ENCODE assay signal across 7 mouse cellular contexts in genomic region chr10:99229031-99229684, GRCm38 (mm10). TPM values are rescaled to one million over a fixed set of nuclear protein-coding genes. Genes with fewer than 3 reads are reported as not detected.
DNase-seq lines count a peak whose midpoint lies in the region; ATAC-seq and TF ChIP-seq lines count a peak whose summit lies in the region.

No protein-coding gene starts in this region.

- no peak for TF ChIP-seq CTCF in brain, embryonic 14.5 days (IDR thresholded peaks at IDR 0.05; ENCODE audit: borderline replicate concordance, extremely low read depth, insufficient read depth, insufficient read length)
- TF ChIP-seq CTCF in liver, embryonic 14.5 days (IDR thresholded peaks at IDR 0.05; ENCODE audit: low read depth), result no peak

- peak; percentile 74 for ATAC-seq in embryonic facial prominence, embryonic 11.5 days (replicated peaks; ENCODE audit: insufficient number of reproducible peaks, low FRiP score, low TSS enrichment, low read depth)
- ATAC-seq in hindbrain, embryonic 16.5 days, result peak; percentile 34; the same call in 1 of the 2 replicates
- 0 out of 2 replicates have a peak, but pooled peaks have one; percentile 21 for ATAC-seq in liver, embryonic 14.5 days (ENCODE audit: insufficient read depth)
- ATAC-seq in neural tube, embryonic 15.5 days (ENCODE audit: low FRiP score), result no peak

- H3K27me3 ChIP-seq in embryonic facial prominence, embryonic 11.5 days (ENCODE audit: control insufficient read depth, insufficient read depth, low read length), result no peaks in the 10 kb centered on the region
- H3K27me3 ChIP-seq in hindbrain, embryonic 16.5 days (replicated peaks; ENCODE audit: control insufficient read depth, insufficient read depth, low read length), result no peaks in the 10 kb centered on the region
- H3K27me3 ChIP-seq in liver, embryonic 14.5 days (ENCODE audit: control insufficient read depth, insufficient read depth, low read length), result peaks cover 4% of the 10 kb centered on the region
- no peaks in the 10 kb centered on the region for H3K27me3 ChIP-seq in neural tube, embryonic 15.5 days (replicated peaks)

- intact Hi-C loops in left cerebral cortex, postnatal 14 days (cut with DNase I), result no loop called here

- H3K4me1 ChIP-seq in embryonic facial prominence, embryonic 11.5 days (ENCODE audit: control insufficient read depth, insufficient read depth, low read length), result 0 out of 2 replicates have a peak, but pooled peaks cover 5% of the 10 kb centered on the region
- H3K4me1 ChIP-seq in hindbrain, embryonic 16.5 days (ENCODE audit: control insufficient read depth, insufficient read depth, low read depth, low read length), result peaks cover 8% of the 10 kb centered on the region
- H3K4me1 ChIP-seq in liver, embryonic 14.5 days (replicated peaks; ENCODE audit: control insufficient read depth in 2 of 2, insufficient read depth in 2 of 2, low read length in 1 of 2), result peaks cover 0 to 18% of the 10 kb centered on the region in 2 experiments; a peak in 3 of 4 replicates
- H3K4me1 ChIP-seq in neural tube, embryonic 15.5 days, result peaks cover 20% of the 10 kb centered on the region

- H3K4me2 ChIP-seq in embryonic facial prominence, embryonic 11.5 days (ENCODE audit: low read depth, low read length), result peak overlapping the region; percentile 36
- peak overlapping the region; percentile 1; the same call in 1 of the 2 replicates for H3K4me2 ChIP-seq in hindbrain, embryonic 16.5 days (ENCODE audit: low read length)
- H3K4me2 ChIP-seq in liver, embryonic 14.5 days (ENCODE audit: low read depth), result no peak overlapping the region
- peak overlapping the region; percentile 35 for H3K4me2 ChIP-seq in neural tube, embryonic 15.5 days

- H3K9me3 ChIP-seq in embryonic facial prominence, embryonic 11.5 days (replicated peaks; ENCODE audit: control insufficient read depth, low read length), result no peaks in the 10 kb centered on the region
- no peaks in the 10 kb centered on the region for H3K9me3 ChIP-seq in hindbrain, embryonic 16.5 days (ENCODE audit: control insufficient read depth, low read length)
- no peaks in the 10 kb centered on the region for H3K9me3 ChIP-seq in liver, embryonic 14.5 days (ENCODE audit: control insufficient read depth, low read length)
- H3K9me3 ChIP-seq in neural tube, embryonic 15.5 days (replicated peaks), result no peaks in the 10 kb centered on the region

- WGBS in embryonic facial prominence, embryonic 11.5 days, result 6% methylated on average over 16 of the region's 16 CpGs
- WGBS in hindbrain, embryonic 16.5 days, result 18% methylated on average over 16 of the region's 16 CpGs
- WGBS in liver, embryonic 14.5 days (ENCODE audit: insufficient replicate concordance), result 3% methylated on average over 16 of the region's 16 CpGs
- 14% methylated on average over 16 of the region's 16 CpGs for WGBS in neural tube, embryonic 15.5 days

- H3K36me3 ChIP-seq in embryonic facial prominence, embryonic 11.5 days (replicated peaks; ENCODE audit: control insufficient read depth, insufficient read depth, low read depth, low read length), result no peaks in the 10 kb centered on the region
- H3K36me3 ChIP-seq in hindbrain, embryonic 16.5 days (ENCODE audit: control insufficient read depth, insufficient read depth, low read length), result no peaks in the 10 kb centered on the region
- H3K36me3 ChIP-seq in liver, embryonic 14.5 days (replicated peaks; ENCODE audit: control insufficient read depth, insufficient read depth, low read depth), result no peaks in the 10 kb centered on the region
- H3K36me3 ChIP-seq in neural tube, embryonic 15.5 days, result no peaks in the 10 kb centered on the region

- peak; percentile 37 for DNase-seq in brain, embryonic 14.5 days (ENCODE audit: low read depth)
- peak; percentile 79 for DNase-seq in embryonic facial prominence, embryonic 11.5 days (ENCODE audit: low spot score)
- no peak for DNase-seq in liver, embryonic 14.5 days (ENCODE audit: low read depth in 3 of 3, low spot score in 3 of 3)
- DNase-seq in left cerebral cortex, postnatal 14 days (ENCODE audit: low spot score in 2 of 2), result no peak
- DNase-seq in cerebellum, adult 9-10 months, result no peak

- no peak for TF ChIP-seq EP300 in liver, embryonic 14.5 days (IDR thresholded peaks at IDR 0.05; ENCODE audit: low read depth)

- no peak overlapping the region for H3K4me3 ChIP-seq in embryonic facial prominence, embryonic 11.5 days (ENCODE audit: low read depth, low read length)
- no peak overlapping the region for H3K4me3 ChIP-seq in hindbrain, embryonic 16.5 days (ENCODE audit: low read length)
- no peak overlapping the region for H3K4me3 ChIP-seq in liver, embryonic 14.5 days (ENCODE audit: insufficient read depth in 1 of 2, low read depth in 2 of 2, low read length in 2 of 2)
- H3K4me3 ChIP-seq in neural tube, embryonic 15.5 days (replicated peaks), result no peak overlapping the region

- no peak for TF ChIP-seq POLR2A in brain, embryonic 14.5 days (IDR thresholded peaks at IDR 0.05; ENCODE audit: borderline replicate concordance, extremely low read depth, insufficient read depth, insufficient read length, poor library complexity, severe bottlenecking)

- H3K27ac ChIP-seq in embryonic facial prominence, embryonic 11.5 days (replicated peaks; ENCODE audit: low read depth, low read length), result peak overlapping the region; percentile 36; the same call in 1 of the 2 replicates
- H3K27ac ChIP-seq in hindbrain, embryonic 16.5 days (ENCODE audit: low read depth, low read length), result no peak overlapping the region
- H3K27ac ChIP-seq in liver, embryonic 14.5 days, result no peak overlapping the region
- H3K27ac ChIP-seq in neural tube, embryonic 15.5 days (replicated peaks), result peak overlapping the region; percentile 56; the same call in 1 of the 2 replicates

- H3K9ac ChIP-seq in embryonic facial prominence, embryonic 11.5 days (replicated peaks; ENCODE audit: low read length), result 0 out of 2 replicates have a peak overlapping the region, but pooled peaks have one; percentile 25
- no peak overlapping the region for H3K9ac ChIP-seq in hindbrain, embryonic 16.5 days (ENCODE audit: low read depth, low read length)
- no peak overlapping the region for H3K9ac ChIP-seq in liver, embryonic 14.5 days (replicated peaks)
- H3K9ac ChIP-seq in neural tube, embryonic 15.5 days (replicated peaks), result no peak overlapping the region

RNA-seq across cellular contexts. Expression of gene Dusp6, which starts 33.9 kb away (rescaled TPM):
- 31.8 and 35.9 TPM in 2 replicates for polyA plus RNA-seq in brain, embryonic 14.5 days (2012; rRNA removed)
- polyA plus RNA-seq in embryonic facial prominence, embryonic 11.5 days (2014; fragmentation: Nextera tagmentation; extraction: Ambion mirVana), result 115 and 123 TPM in 2 replicates
- 35.2 and 37.0 TPM in 2 replicates for polyA plus RNA-seq in hindbrain, embryonic 16.5 days (2015; fragmentation: Nextera tagmentation; extraction: Ambion mirVana)
- 6.5 and 8.3 TPM in 2 replicates for polyA plus RNA-seq in liver, embryonic 14.5 days (2012; rRNA removed)
- 9.5 and 10.3 TPM in 2 replicates for polyA plus RNA-seq in liver, embryonic 14.5 days (2014; fragmentation: Nextera tagmentation; extraction: Ambion mirVana)
- 28.2 and 31.5 TPM in 2 replicates for polyA plus RNA-seq in neural tube, embryonic 15.5 days (2015; fragmentation: Nextera tagmentation; extraction: Ambion mirVana)
- total RNA-seq in left cerebral cortex, postnatal 14 days (2021), result 100 to 1,000 TPM in 1 of 2 experiments, 10 to 100 TPM in 1; 88.7 to 113 TPM

Comparison
In these comparisons a context has a peak if more than half of its experiments do, and no peak if none do; other contexts are left out.
1. DNase-seq: peak in brain, embryonic 14.5 days (single experiment) and embryonic facial prominence, embryonic 11.5 days (single experiment); none in liver, embryonic 14.5 days (0 of 3), left cerebral cortex, postnatal 14 days (0 of 2) and cerebellum, adult 9-10 months (single experiment).
2. H3K27ac ChIP-seq: peak in embryonic facial prominence, embryonic 11.5 days (single experiment) and neural tube, embryonic 15.5 days (single experiment); none in hindbrain, embryonic 16.5 days (single experiment) and liver, embryonic 14.5 days (single experiment).